23 mouse cellular contexts compared by ENCODE assay signal in the genomic region with DNA sequence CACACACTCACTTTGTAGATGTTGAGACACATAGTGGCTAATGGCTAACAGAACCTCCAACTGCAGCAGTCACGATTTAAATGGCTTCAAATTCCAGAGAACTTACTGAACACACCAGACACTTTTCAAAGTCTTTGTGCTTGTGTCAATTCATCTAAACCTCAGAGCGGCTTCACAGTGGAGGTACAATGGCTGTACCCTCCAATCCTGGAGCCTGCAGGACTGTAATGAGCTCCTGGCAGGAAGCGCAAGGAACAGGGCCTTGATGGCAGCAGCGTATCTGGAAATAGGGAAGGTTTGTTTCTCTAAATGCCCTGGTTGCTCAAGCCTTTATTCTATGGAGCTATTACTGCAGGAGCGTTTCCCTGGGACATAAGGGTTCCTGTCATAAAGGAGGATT.
"Had no signal": no experiment of that assay in that cellular context is flagged by ENCODE, and none has a peak within 500 bp of the region (broad histone marks: within the 10 kb centered on the region; RNA-seq: fewer than 3 reads in every experiment).

No protein-coding gene starts in this region.

- DNase-seq: gastrocnemius, postnatal 14 days; heart, adult 2 months; heart, postnatal 10 days; heart, postnatal 4 days; kidney, adult 18-20 months; kidney, adult 8-10 months; kidney, postnatal 10 days; kidney, postnatal 36 days; left cerebral cortex, postnatal 4 days had no signal

- H3K9ac ChIP-seq: heart, embryonic 12.5 days; hindbrain, embryonic 12.5 days; hindbrain, embryonic 14.5 days; intestine, embryonic 15.5 days; limb, embryonic 13.5 days; limb, embryonic 15.5 days; liver, embryonic 12.5 days; liver, embryonic 14.5 days had no signal

- H3K27me3 ChIP-seq: heart, embryonic 12.5 days; hindbrain, embryonic 12.5 days; intestine, embryonic 15.5 days; limb, embryonic 15.5 days; liver, embryonic 12.5 days had no signal

- H3K4me2 ChIP-seq: heart, embryonic 12.5 days; hindbrain, embryonic 12.5 days; hindbrain, embryonic 14.5 days; intestine, embryonic 15.5 days; limb, embryonic 13.5 days; limb, embryonic 15.5 days; liver, embryonic 12.5 days had no signal

- H3K27ac ChIP-seq: heart, adult 2 months; heart, embryonic 10.5 days; hindbrain, embryonic 10.5 days; hindbrain, embryonic 12.5 days; hindbrain, embryonic 14.5 days; intestine, embryonic 15.5 days; layer of hippocampus, adult 2 months; limb, embryonic 13.5 days; limb, embryonic 15.5 days; liver, embryonic 12.5 days; liver, embryonic 14.5 days had no signal

- H3K4me1 ChIP-seq: hindbrain, embryonic 12.5 days; limb, embryonic 15.5 days; liver, embryonic 12.5 days had no signal

- H3K4me3 ChIP-seq: heart, adult 2 months; heart, embryonic 10.5 days; heart, embryonic 12.5 days; hindbrain, embryonic 10.5 days; hindbrain, embryonic 12.5 days; intestine, embryonic 15.5 days; layer of hippocampus, adult 2 months; limb, embryonic 13.5 days; limb, embryonic 15.5 days; liver, embryonic 12.5 days had no signal

- ATAC-seq: hindbrain, embryonic 16.5 days; inflammation-experienced regulatory T-cells, adult 6 months; intestine, embryonic 15.5 days; intestine, postnatal 0 days; liver, embryonic 12.5 days had no signal

- H3K9me3 ChIP-seq: heart, embryonic 10.5 days; heart, embryonic 12.5 days; hindbrain, embryonic 10.5 days; hindbrain, embryonic 12.5 days; intestine, embryonic 15.5 days; limb, embryonic 13.5 days; limb, embryonic 15.5 days; liver, embryonic 12.5 days had no signal

- H3K36me3 ChIP-seq: heart, embryonic 10.5 days; heart, embryonic 12.5 days; hindbrain, embryonic 10.5 days; hindbrain, embryonic 12.5 days; intestine, embryonic 15.5 days; limb, embryonic 13.5 days; limb, embryonic 15.5 days; liver, embryonic 12.5 days had no signal
